11 mouse cellular contexts compared by ENCODE assay signal in genomic region chr13:21158071-21158470, GRCm38 (mm10). TPM values are rescaled to one million over a fixed set of nuclear protein-coding genes. Genes with fewer than 3 reads are reported as not detected.
DNase-seq lines count a peak whose midpoint lies in the region; ATAC-seq and TF ChIP-seq lines count a peak whose summit lies in the region.
"Had no signal": no experiment of that assay in that cellular context is flagged by ENCODE, and none has a peak within 500 bp of the region (broad histone marks: within the 10 kb centered on the region; RNA-seq: fewer than 3 reads in every experiment).

No protein-coding gene starts in this region.

- no peaks in the 10 kb centered on the region for H3K36me3 ChIP-seq in testis, adult 2 months (ENCODE audit: control insufficient read depth, insufficient read depth, low read length)
- H3K36me3 ChIP-seq in liver, embryonic 13.5 days = no peaks in the 10 kb centered on the region
- H3K36me3 ChIP-seq in stomach, postnatal 0 days (ENCODE audit: control insufficient read depth, insufficient read depth, low read length) = no peaks in the 10 kb centered on the region

- DNase-seq in gastrocnemius, adult 2 months = no peak
- DNase-seq in gastrocnemius, postnatal 14 days = no peak
- DNase-seq in testis, postnatal 14 days (ENCODE audit: low spot score) = no peak
- DNase-seq in liver, embryonic 13.5 days = no peak
- no peak for DNase-seq in stomach, postnatal 0 days (ENCODE audit: low spot score)
- DNase-seq in cerebellum, postnatal 36 days = no peak
- DNase-seq in left cerebral cortex, adult 8-10 months (ENCODE audit: low spot score in 2 of 2) = no peak

- H3K4me1 ChIP-seq in testis, adult 2 months (ENCODE audit: control insufficient read depth, insufficient read depth, low read length) = peaks cover 17% of the 10 kb centered on the region
- peaks cover 20% of the 10 kb centered on the region for H3K4me1 ChIP-seq in liver, embryonic 13.5 days (replicated peaks)
- no peaks in the 10 kb centered on the region for H3K4me1 ChIP-seq in stomach, postnatal 0 days (replicated peaks; ENCODE audit: control insufficient read depth, insufficient read depth)

- WGBS in liver, embryonic 13.5 days (ENCODE audit: insufficient replicate concordance) = 11% methylated on average over 9 of the region's 9 CpGs
- 14% methylated on average over 9 of the region's 9 CpGs for WGBS in stomach, postnatal 0 days

- H3K4me2 ChIP-seq in liver, embryonic 13.5 days = peak overlapping the region; percentile 75
- H3K4me2 ChIP-seq in stomach, postnatal 0 days (replicated peaks; ENCODE audit: low read depth) = peak overlapping the region; percentile 91; the same call in 1 of the 2 replicates

- ATAC-seq in liver, embryonic 13.5 days (ENCODE audit: low read depth) = no peak
- no peak for ATAC-seq in stomach, postnatal 0 days (ENCODE audit: low FRiP score, low TSS enrichment)

- H3K9ac ChIP-seq in liver, embryonic 13.5 days = no peak overlapping the region
- H3K9ac ChIP-seq in stomach, postnatal 0 days (ENCODE audit: low read length) = no peak overlapping the region

- no peak for TF ChIP-seq CTCF in gastrocnemius, adult 2 months (IDR thresholded peaks at IDR 0.05)
- no peak for TF ChIP-seq CTCF in testis, adult 2 months (IDR thresholded peaks at IDR 0.05; ENCODE audit: control insufficient read depth, insufficient read depth, insufficient replicate concordance, low read depth, low read length)
- TF ChIP-seq CTCF in stomach, postnatal 0 days (IDR thresholded peaks at IDR 0.05; ENCODE audit: low read depth) = no peak

- TF ChIP-seq POLR2A in testis, adult 2 months (IDR thresholded peaks at IDR 0.05; ENCODE audit: control insufficient read depth, low read depth, low read length) = no peak

- no peaks in the 10 kb centered on the region for H3K9me3 ChIP-seq in liver, embryonic 13.5 days (replicated peaks)
- no peaks in the 10 kb centered on the region for H3K9me3 ChIP-seq in stomach, postnatal 0 days (ENCODE audit: control insufficient read depth, low read length)

- intact Hi-C loops in gastrocnemius, adult 2 months (cut with DNase I) = loop anchor here (2.0 to 5.0 kb wide), 2 partner anchors 117 to 846 kb away; no protein-coding TSS in a partner anchor
- intact Hi-C loops in gastrocnemius, postnatal 14 days (cut with DNase I; ENCODE audit: low total_unique reads) = no loop called here

- H3K4me3 ChIP-seq in gastrocnemius, adult 2 months = peak overlapping the region; percentile 78
- H3K4me3 ChIP-seq in testis, adult 2 months (ENCODE audit: control insufficient read depth, low read depth, low read length) = peak overlapping the region; percentile 45
- H3K4me3 ChIP-seq in liver, embryonic 13.5 days (replicated peaks) = 0 out of 2 replicates have a peak overlapping the region, but pooled peaks have one; percentile 67
- H3K4me3 ChIP-seq in stomach, postnatal 0 days (ENCODE audit: low read depth, low read length) = no peak overlapping the region; the same call in 1 of the 2 replicates

- no peaks in the 10 kb centered on the region for H3K27me3 ChIP-seq in testis, adult 2 months (ENCODE audit: control insufficient read depth, insufficient read depth, low read length)
- H3K27me3 ChIP-seq in liver, embryonic 13.5 days = peaks cover 34% of the 10 kb centered on the region
- no peaks in the 10 kb centered on the region for H3K27me3 ChIP-seq in stomach, postnatal 0 days (ENCODE audit: control insufficient read depth, insufficient read depth, low read length)

- TF ChIP-seq EP300 in stomach, postnatal 0 days (optimal IDR thresholded peaks at IDR 0.05) = no peak

- no peak overlapping the region for H3K27ac ChIP-seq in gastrocnemius, adult 2 months
- H3K27ac ChIP-seq in testis, adult 2 months (ENCODE audit: control insufficient read depth, insufficient read depth, low read depth, low read length) = no peak overlapping the region
- no peak overlapping the region for H3K27ac ChIP-seq in liver, embryonic 13.5 days
- H3K27ac ChIP-seq in stomach, postnatal 0 days (replicated peaks) = no peak overlapping the region
- H3K27ac ChIP-seq: macrophage had no signal

RNA-seq across cellular contexts. Expression of gene Olfr1368, which starts 12.4 kb away (rescaled TPM):
- not detected for total RNA-seq in gastrocnemius, adult 2 months (2021)
- total RNA-seq in gastrocnemius, postnatal 14 days (2021) = not detected
- 0.10 TPM in 1 of 2 replicates, not detected in the other for polyA plus RNA-seq in testis, adult 2 months (2012; rRNA removed)
- polyA plus RNA-seq in liver, embryonic 13.5 days (2015; fragmentation: Nextera tagmentation; extraction: Ambion mirVana) = not detected in 2 replicates
- not detected in 2 replicates for polyA plus RNA-seq in stomach, postnatal 0 days (2015; fragmentation: Nextera tagmentation; extraction: Ambion mirVana)
- total RNA-seq in left cerebral cortex, adult 8-10 months (2022) = not detected
- total RNA-seq: adrenal gland, postnatal 14 days had no signal
- polyA plus RNA-seq: frontal cortex, adult 2 months; macrophage had no signal

RNA-seq across cellular contexts. Expression of gene Trim27, which starts 21.2 kb away (rescaled TPM):
- 10 to 100 TPM; 23.8 to 26.4 TPM for total RNA-seq in gastrocnemius, adult 2 months (2021)
- total RNA-seq in gastrocnemius, postnatal 14 days (2021) = 10 to 100 TPM; 22.2 to 26.4 TPM
- polyA plus RNA-seq in testis, adult 2 months (2012; rRNA removed) = 142 and 149 TPM in 2 replicates
- 81.4 and 82.3 TPM in 2 replicates for polyA plus RNA-seq in liver, embryonic 13.5 days (2015; fragmentation: Nextera tagmentation; extraction: Ambion mirVana)
- polyA plus RNA-seq in stomach, postnatal 0 days (2015; fragmentation: Nextera tagmentation; extraction: Ambion mirVana) = 58.5 and 60.2 TPM in 2 replicates
- 10 to 100 TPM; 34.1 to 39.5 (median 35.3) TPM for total RNA-seq in left cerebral cortex, adult 8-10 months (2022)

RNA-seq across cellular contexts. Expression of gene Olfr263, which starts 28.6 kb away (rescaled TPM):
- total RNA-seq in gastrocnemius, adult 2 months (2021) = not detected
- not detected for total RNA-seq in gastrocnemius, postnatal 14 days (2021)
- not detected in 2 replicates for polyA plus RNA-seq in testis, adult 2 months (2012; rRNA removed)
- not detected in 2 replicates for polyA plus RNA-seq in liver, embryonic 13.5 days (2015; fragmentation: Nextera tagmentation; extraction: Ambion mirVana)
- not detected in 2 replicates for polyA plus RNA-seq in stomach, postnatal 0 days (2015; fragmentation: Nextera tagmentation; extraction: Ambion mirVana)
- total RNA-seq in left cerebral cortex, adult 8-10 months (2022) = not detected
- total RNA-seq: adrenal gland, postnatal 14 days had no signal
- polyA plus RNA-seq: frontal cortex, adult 2 months; macrophage had no signal

RNA-seq across cellular contexts. Expression of gene Olfr1369-ps1, which starts 46.8 kb away (rescaled TPM):
- total RNA-seq in gastrocnemius, adult 2 months (2021) = not detected
- not detected for total RNA-seq in gastrocnemius, postnatal 14 days (2021)
- not detected in 2 replicates for polyA plus RNA-seq in testis, adult 2 months (2012; rRNA removed)
- polyA plus RNA-seq in liver, embryonic 13.5 days (2015; fragmentation: Nextera tagmentation; extraction: Ambion mirVana) = 0.02 and 0.07 TPM in 2 replicates
- polyA plus RNA-seq in stomach, postnatal 0 days (2015; fragmentation: Nextera tagmentation; extraction: Ambion mirVana) = 0.04 TPM in 2 replicates
- total RNA-seq in left cerebral cortex, adult 8-10 months (2022) = not detected
- total RNA-seq: adrenal gland, postnatal 14 days had no signal
- polyA plus RNA-seq: frontal cortex, adult 2 months; macrophage had no signal
